Mouse (Mus musculus) urinary bladder, postnatal 10 days (tissue): ENCODE results near the gene Ehd1.
"Not testable (repeated sequence)": the region's sequence is repeated elsewhere in the genome, so short reads cannot be mapped to it uniquely, and the experiment has no call there.

Source experiments
- DNase-seq: peaks from one replicate; pipeline ENCODE4 v3.0.0; 2022; ENCODE audit warnings: low spot score

Ehd1 gene

GRCm38 (mm10) chr19:6279481-6280144, 3.1 kb downstream of the Ehd1 start:
- no peak for DNase-seq

DNA sequence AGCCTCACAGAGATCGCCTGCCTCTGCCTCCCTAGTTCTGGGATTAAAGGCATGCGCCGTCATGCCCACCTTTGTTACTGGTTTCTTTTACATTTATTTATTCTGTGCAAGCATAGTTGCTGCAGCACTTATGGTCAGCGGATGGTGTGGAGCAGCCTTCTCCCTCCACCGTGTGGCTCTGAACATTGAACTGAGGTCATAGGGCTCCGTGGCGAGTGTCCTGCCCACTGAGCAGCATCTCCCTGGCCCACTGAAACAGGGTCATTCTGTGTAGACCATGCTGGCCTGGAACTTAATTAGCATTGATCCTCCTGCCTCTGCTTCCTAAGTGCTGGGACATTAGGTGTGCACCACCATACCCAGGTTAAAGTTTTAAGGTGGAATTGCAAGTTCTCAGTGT, 4.0 kb downstream of the Ehd1 start:
- DNase-seq, result no peak

- no peak for DNase-seq
Observed at GRCm38 (mm10) chr19:6281122-6282020, 4.8 kb downstream of the Ehd1 start.

DNA sequence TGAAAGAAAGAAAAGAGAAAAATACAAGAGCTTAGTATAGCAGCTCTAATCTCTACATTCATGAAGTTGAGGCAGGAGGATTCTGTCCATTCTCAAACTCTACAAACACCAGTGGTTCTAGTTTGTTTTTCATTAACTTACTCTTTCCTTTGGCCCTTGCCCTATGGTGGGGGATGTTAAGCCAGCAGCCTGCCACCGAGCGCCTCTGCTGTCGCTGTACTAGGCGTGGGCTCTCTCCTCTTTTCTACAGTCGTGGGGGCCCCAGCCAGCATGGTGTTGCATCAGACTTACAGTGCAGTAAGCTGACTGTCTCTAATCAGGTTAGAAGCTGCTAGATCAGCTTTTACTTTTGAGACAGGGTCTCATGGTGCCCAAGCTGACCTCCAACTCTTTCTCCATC, 6.5 kb downstream of the Ehd1 start:
- no peak for DNase-seq

GRCm38 (mm10) chr19:6284502-6284901, 8.0 kb downstream of the Ehd1 start:
- no peak for DNase-seq

DNA sequence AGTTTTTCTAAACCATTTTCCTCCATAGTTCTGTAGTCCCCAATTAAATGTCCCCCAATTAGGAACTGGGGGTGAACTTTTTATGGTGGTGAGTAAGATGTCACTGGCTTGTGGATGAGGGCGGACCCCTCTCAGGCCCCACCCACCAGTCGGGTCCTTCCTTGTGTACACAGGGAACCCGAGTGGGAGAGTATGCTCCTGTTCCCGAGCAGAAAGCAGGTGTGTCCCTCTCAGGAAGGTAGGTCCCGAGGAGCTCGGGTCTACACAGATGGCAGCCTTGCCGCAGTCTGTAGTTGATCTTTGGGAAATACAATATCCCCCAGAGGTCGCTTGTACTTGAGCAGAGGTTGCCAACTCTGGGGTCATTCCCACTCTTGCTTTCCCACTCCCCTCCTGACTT, 8.7 kb downstream of the Ehd1 start:
- DNase-seq, result no peak

DNA sequence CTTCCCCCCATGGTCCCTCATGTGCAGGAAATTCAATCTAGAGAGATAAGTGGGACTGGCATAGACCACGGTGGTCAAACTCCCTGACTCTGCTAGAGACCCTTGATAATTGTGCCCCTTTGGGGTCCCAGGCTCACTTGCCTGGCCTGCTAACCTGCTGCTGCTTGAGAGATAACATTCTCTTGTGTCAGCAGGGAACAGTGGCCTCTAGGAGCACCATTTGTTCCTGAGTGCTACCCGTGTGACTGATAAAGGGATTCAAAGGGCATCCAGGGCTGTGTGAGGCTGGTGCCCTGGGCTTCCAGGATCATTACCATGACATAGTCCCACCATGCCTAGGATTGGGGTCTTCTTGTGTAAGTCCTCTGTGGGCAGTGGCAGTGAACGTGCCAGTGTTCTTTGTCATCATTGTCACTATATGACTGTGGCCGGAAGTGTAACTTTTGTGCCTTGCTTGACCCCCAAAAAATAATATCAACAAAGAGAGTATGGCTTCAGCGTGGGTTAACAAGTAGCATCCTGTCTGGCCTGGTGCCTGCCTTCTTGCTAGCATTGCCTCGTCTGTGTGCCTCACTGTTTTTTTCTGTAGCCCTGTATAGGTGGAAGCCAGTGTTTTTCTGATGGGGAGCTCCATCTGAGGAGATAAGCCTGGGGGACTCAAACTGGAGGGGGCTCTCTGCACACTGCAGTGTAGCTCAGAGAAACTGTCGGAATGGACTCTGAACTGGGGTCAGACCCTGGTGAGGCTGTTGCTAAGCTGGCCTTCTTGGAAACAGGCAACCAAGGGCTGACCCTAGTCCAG, 9.3 kb downstream of the Ehd1 start:
- no peak for DNase-seq

GRCm38 (mm10) chr19:6286434-6287401, 10.2 kb downstream of the Ehd1 start:
- DNase-seq, result no peak

DNA sequence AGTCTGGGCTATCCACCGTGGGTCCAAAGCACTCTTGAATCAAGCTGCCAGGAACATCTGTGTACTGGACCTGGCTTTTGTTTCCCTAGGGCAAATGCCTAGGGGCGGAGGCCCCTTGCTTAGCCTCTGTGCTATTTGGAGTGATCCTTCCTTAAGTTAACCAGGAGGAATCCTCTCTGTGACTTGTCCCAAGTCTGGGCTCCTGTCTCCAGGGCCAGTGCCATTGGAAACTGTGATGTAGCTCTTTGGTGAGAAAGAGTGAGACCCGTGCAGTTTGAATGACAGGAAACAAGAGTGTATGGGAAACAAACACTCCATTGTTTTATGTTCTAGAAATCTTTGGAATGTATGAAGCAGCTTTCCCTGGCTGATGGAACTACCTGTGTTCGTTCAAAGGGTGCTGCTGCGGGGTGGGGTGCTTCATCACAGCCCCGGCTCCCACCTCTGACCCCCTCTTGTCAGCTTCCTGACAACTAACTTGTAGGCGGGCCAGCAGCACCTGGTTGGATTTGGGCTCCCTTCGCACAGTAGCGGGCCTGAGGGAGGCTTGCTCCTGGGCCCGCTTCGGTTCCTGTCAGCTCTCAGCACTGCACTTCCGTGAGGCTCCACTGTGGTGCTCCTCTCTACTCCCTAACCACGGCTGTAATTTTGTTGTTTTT, 11.8 kb downstream of the Ehd1 start:
- DNase-seq, result no peak

- DNase-seq, result no peak
Observed at GRCm38 (mm10) chr19:6289696-6290238, 13.2 kb downstream of the Ehd1 start.

DNA sequence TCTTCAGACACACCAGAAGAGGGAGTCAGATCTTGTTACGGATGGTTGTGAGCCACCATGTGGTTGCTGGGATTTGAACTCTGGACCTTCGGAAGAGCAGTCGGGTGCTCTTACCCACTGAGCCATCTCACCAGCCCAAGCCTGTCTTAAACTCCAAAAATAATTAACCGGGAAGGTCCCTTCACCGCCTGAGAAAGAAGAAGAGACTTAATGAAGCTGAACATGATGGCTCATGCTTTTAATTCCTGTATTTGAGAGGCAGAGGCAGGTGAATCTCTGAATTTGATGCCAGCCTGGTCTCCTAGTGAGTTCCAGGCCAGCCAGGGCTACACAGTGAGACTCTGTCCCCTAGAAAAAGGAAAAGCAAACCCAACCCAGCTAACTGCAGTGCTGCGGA, 14.2 kb downstream of the Ehd1 start:
- DNase-seq, result not testable (repeated sequence)

DNA sequence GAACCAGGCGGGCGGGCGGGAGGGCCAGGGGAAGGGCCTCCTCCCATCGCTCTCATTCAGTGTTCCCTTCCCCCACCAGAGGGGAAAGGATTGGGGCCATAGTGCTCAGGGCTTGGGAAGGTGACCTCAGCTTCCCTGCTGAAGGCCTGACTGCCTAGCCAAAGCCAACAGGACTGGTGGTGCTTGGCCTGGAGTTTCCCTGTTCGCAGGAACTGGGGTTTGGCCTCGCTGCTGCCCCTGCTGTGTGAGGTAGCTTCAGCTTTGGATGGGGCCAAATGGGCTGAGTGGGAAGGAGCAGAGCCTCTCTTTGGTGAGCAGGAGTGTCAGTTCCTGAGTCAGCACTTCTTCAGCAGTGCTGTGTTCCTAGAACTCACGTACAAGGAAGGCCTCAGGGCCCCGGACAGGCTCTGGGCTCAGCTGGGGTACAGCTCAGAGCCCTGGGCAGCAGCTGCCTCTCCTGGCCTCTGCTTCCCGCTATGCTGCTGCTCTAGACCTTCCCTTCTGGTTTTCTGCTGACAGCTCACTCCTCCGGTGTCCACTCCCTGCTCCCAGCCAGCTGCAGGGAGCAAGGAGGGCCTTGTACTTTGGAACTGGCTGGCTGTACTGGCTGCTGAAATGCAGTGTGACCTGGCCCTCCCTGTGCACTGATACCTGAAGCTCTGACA, 14.7 kb downstream of the Ehd1 start:
- DNase-seq, result no peak

- no peak for DNase-seq
Observed at GRCm38 (mm10) chr19:6292262-6292661, 15.7 kb downstream of the Ehd1 start.

- no peak for DNase-seq
Observed at GRCm38 (mm10) chr19:6294301-6294700, 17.8 kb downstream of the Ehd1 start.

GRCm38 (mm10) chr19:6296551-6297210, 20.2 kb downstream of the Ehd1 start:
- no peak for DNase-seq

- no peak for DNase-seq
Observed at GRCm38 (mm10) chr19:6297641-6298040, 21.1 kb downstream of the Ehd1 start.

GRCm38 (mm10) chr19:6299003-6299402, 22.5 kb downstream of the Ehd1 start:
- DNase-seq, result no peak

DNA sequence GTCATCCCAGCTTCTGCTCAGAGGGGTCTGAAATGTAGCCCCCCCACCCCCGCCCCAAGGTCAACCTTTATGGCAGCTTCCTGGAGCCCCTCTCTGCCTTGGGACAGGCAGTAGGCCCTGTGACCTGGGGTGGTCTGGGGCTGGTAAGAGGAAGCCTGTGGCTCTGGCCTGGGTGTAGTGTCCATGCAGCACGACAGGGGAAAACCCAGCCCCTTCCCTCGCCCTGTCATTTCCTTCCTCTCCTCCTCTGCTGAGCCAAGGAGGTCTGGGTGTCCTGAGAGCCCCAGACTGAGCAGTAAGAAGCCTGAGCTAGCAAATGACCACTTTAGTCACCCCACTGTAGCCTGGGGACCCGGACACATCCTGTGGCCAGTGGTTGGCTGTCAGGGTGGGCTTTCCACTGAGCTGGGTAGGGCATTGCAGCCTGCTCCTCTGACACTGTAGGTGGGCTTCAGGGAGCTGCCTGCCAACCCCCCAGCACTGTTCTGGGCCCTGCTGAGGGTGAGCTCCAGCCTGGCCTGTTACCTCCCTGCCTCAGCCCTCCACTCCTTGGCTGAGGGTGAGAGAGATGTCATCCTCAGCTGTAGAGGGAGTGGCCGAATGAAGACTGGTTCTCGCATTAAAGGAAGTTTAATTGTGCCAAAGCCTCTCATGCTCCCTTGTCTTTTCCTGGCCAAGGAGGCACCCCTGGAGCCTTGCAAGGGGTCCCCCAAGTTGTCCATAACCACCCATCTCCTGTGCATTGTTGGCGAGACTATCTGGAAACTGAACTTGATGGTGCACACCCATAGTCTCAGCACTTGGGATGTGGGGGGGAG, 23.1 kb downstream of the Ehd1 start:
- DNase-seq, result no peak

GRCm38 (mm10) chr19:6300402-6300841, 23.9 kb downstream of the Ehd1 start:
- no peak for DNase-seq
